Mouse (Mus musculus): ENCODE measurements around the gene I830077J02Rik. TPM values are rescaled to one million over a fixed set of nuclear protein-coding genes. Genes with fewer than 3 reads are reported as not detected.

Gene I830077J02Rik
- total and polyA plus RNA-seq, 2 experiments from 2014 or later, result 0.21 to 0.41 TPM

GRCm38 (mm10) chr3:105890220-105890619, 42.2 kb downstream of the I830077J02Rik start:
- Histone ChIP-seq H3K4me3 (ENCODE audit: low read length) (no peak overlapping the region), H3K9ac (replicated peaks; ENCODE audit: low read length) (no peak overlapping the region), H3K36me3 (ENCODE audit: insufficient read depth, low read length) (no peaks in the 10 kb centered on the region), H3K9me3 (ENCODE audit: low read length) (no peaks in the 10 kb centered on the region), H3K4me1 (ENCODE audit: insufficient read depth, low read length) (peaks cover 3% of the 10 kb centered on the region; the same call in 1 of the 2 replicates), H3K27ac (no peak overlapping the region), H3K4me2 (ENCODE audit: low read depth, low read length) (no peak overlapping the region), H3K27me3 (ENCODE audit: insufficient read depth, low read length) (no peaks in the 10 kb centered on the region)
- DNase-seq (ENCODE audit: low spot score), result no peak
- no peak for ATAC-seq
- no peak for TF ChIP-seq CTCF (IDR thresholded peaks at IDR 0.05; ENCODE audit: low read depth)
- 66% methylated on average over 4 of the region's 4 CpGs for WGBS

- 73% methylated on average over 3 of the region's 3 CpGs for WGBS
- DNase-seq (ENCODE audit: low spot score) (no peak), ATAC-seq (no peak)
- H3K4me2 ChIP-seq (ENCODE audit: low read depth, low read length), result no peak overlapping the region
- no peaks in the 10 kb centered on the region for H3K9me3 ChIP-seq (ENCODE audit: low read length)
- TF ChIP-seq CTCF (IDR thresholded peaks at IDR 0.05; ENCODE audit: low read depth), result no peak
- H3K4me3 ChIP-seq (ENCODE audit: low read length), result no peak overlapping the region
- H3K27me3 ChIP-seq (ENCODE audit: insufficient read depth, low read length), result no peaks in the 10 kb centered on the region
- H3K4me1 ChIP-seq (ENCODE audit: insufficient read depth, low read length), result no peaks in the 10 kb centered on the region
- no peak overlapping the region for H3K27ac ChIP-seq
- H3K9ac ChIP-seq (replicated peaks; ENCODE audit: low read length), result no peak overlapping the region
- H3K36me3 ChIP-seq (ENCODE audit: insufficient read depth, low read length), result no peaks in the 10 kb centered on the region
Measured at GRCm38 (mm10) chr3:105888961-105889360, 43.5 kb downstream of the I830077J02Rik start.

GRCm38 (mm10) chr3:105883111-105883510, 49.4 kb downstream of the I830077J02Rik start:
- Histone ChIP-seq H3K36me3 (ENCODE audit: insufficient read depth, low read length) (no peaks in the 10 kb centered on the region), H3K27me3 (ENCODE audit: insufficient read depth, low read length) (no peaks in the 10 kb centered on the region), H3K4me1 (ENCODE audit: insufficient read depth, low read length) (no peaks in the 10 kb centered on the region), H3K4me2 (ENCODE audit: low read depth, low read length) (no peak overlapping the region), H3K9ac (replicated peaks; ENCODE audit: low read length) (no peak overlapping the region), H3K27ac (no peak overlapping the region), H3K9me3 (ENCODE audit: low read length) (no peaks in the 10 kb centered on the region), H3K4me3 (ENCODE audit: low read length) (no peak overlapping the region)
- WGBS, result 94% methylated on average over 2 of the region's 2 CpGs
- no peak for TF ChIP-seq CTCF (IDR thresholded peaks at IDR 0.05; ENCODE audit: low read depth)
- no peak for ATAC-seq
- DNase-seq (ENCODE audit: low spot score), result no peak

- WGBS, result 90% methylated on average over 7 of the region's 7 CpGs
- DNase-seq (ENCODE audit: low spot score) (no peak), ATAC-seq (no peak)
- no peak for TF ChIP-seq CTCF (IDR thresholded peaks at IDR 0.05; ENCODE audit: low read depth)
- no peak overlapping the region for H3K4me3 ChIP-seq (ENCODE audit: low read length)
- H3K9ac ChIP-seq (replicated peaks; ENCODE audit: low read length), result no peak overlapping the region
- H3K27ac ChIP-seq, result no peak overlapping the region
- no peaks in the 10 kb centered on the region for H3K36me3 ChIP-seq (ENCODE audit: insufficient read depth, low read length)
- H3K4me2 ChIP-seq (ENCODE audit: low read depth, low read length), result no peak overlapping the region
- H3K9me3 ChIP-seq (ENCODE audit: low read length), result no peaks in the 10 kb centered on the region
- no peaks in the 10 kb centered on the region for H3K4me1 ChIP-seq (ENCODE audit: insufficient read depth, low read length)
- no peaks in the 10 kb centered on the region for H3K27me3 ChIP-seq (ENCODE audit: insufficient read depth, low read length)
Measured at GRCm38 (mm10) chr3:105882105-105882504, 50.4 kb downstream of the I830077J02Rik start.

GRCm38 (mm10) chr3:105880419-105880818, 52.0 kb downstream of the I830077J02Rik start:
- Histone ChIP-seq H3K4me2 (ENCODE audit: low read depth, low read length) (no peak overlapping the region), H3K36me3 (ENCODE audit: insufficient read depth, low read length) (no peaks in the 10 kb centered on the region), H3K9ac (replicated peaks; ENCODE audit: low read length) (no peak overlapping the region), H3K9me3 (ENCODE audit: low read length) (no peaks in the 10 kb centered on the region), H3K27ac (no peak overlapping the region), H3K4me1 (ENCODE audit: insufficient read depth, low read length) (no peaks in the 10 kb centered on the region), H3K27me3 (ENCODE audit: insufficient read depth, low read length) (no peaks in the 10 kb centered on the region), H3K4me3 (ENCODE audit: low read length) (no peak overlapping the region)
- 73% methylated on average over 3 of the region's 3 CpGs for WGBS
- DNase-seq (ENCODE audit: low spot score) (no peak), ATAC-seq (no peak)
- no peak for TF ChIP-seq CTCF (IDR thresholded peaks at IDR 0.05; ENCODE audit: low read depth)

GRCm38 (mm10) chr3:105878751-105879150, 53.7 kb downstream of the I830077J02Rik start:
- no peak for TF ChIP-seq CTCF (IDR thresholded peaks at IDR 0.05; ENCODE audit: low read depth)
- H3K4me1 ChIP-seq (ENCODE audit: insufficient read depth, low read length), result no peaks in the 10 kb centered on the region
- no peak for DNase-seq (ENCODE audit: low spot score)
- no peaks in the 10 kb centered on the region for H3K27me3 ChIP-seq (ENCODE audit: insufficient read depth, low read length)
- H3K9ac ChIP-seq (replicated peaks; ENCODE audit: low read length), result no peak overlapping the region
- H3K4me2 ChIP-seq (ENCODE audit: low read depth, low read length), result no peak overlapping the region
- no peak overlapping the region for H3K4me3 ChIP-seq (ENCODE audit: low read length)
- 86% methylated on average over 8 of the region's 8 CpGs for WGBS
- no peaks in the 10 kb centered on the region for H3K9me3 ChIP-seq (ENCODE audit: low read length)
- ATAC-seq, result no peak
- no peak overlapping the region for H3K27ac ChIP-seq
- H3K36me3 ChIP-seq (ENCODE audit: insufficient read depth, low read length), result no peaks in the 10 kb centered on the region

GRCm38 (mm10) chr3:105877919-105878318, 54.5 kb downstream of the I830077J02Rik start:
- Histone ChIP-seq H3K9me3 (ENCODE audit: low read length) (no peaks in the 10 kb centered on the region), H3K36me3 (ENCODE audit: insufficient read depth, low read length) (no peaks in the 10 kb centered on the region), H3K4me1 (ENCODE audit: insufficient read depth, low read length) (no peaks in the 10 kb centered on the region), H3K27ac (no peak overlapping the region), H3K4me2 (ENCODE audit: low read depth, low read length) (no peak overlapping the region), H3K27me3 (ENCODE audit: insufficient read depth, low read length) (no peaks in the 10 kb centered on the region), H3K9ac (replicated peaks; ENCODE audit: low read length) (no peak overlapping the region), H3K4me3 (ENCODE audit: low read length) (no peak overlapping the region)
- no peak for DNase-seq (ENCODE audit: low spot score)
- 86% methylated on average over 2 of the region's 2 CpGs for WGBS
- ATAC-seq, result no peak
- no peak for TF ChIP-seq CTCF (IDR thresholded peaks at IDR 0.05; ENCODE audit: low read depth)
